Mouse (Mus musculus) thymus, adult 2 months (tissue): ENCODE results near the gene Ifnar2. TPM values are rescaled to one million over a fixed set of nuclear protein-coding genes. Genes with fewer than 3 reads are reported as not detected.

Experiments used
- DNase-seq: peaks from one replicate; pipeline ENCODE4 v3.0.0; 2021
- H3K27ac ChIP-seq: fragments of 200-500 bp; 2 replicates; pipeline ENCODE4 v1.5.1; 2012; ENCODE audit warnings: low read length, control low read depth; ENCODE audit not compliant: control insufficient read depth, insufficient read depth
- H3K27me3 ChIP-seq: fragments of 200-500 bp; 2 replicates; pipeline ENCODE4 v1.6.1; 2012; ENCODE audit warnings: mild to moderate bottlenecking, low read length, moderate library complexity, mixed read lengths; ENCODE audit not compliant: control insufficient read depth, insufficient read depth
- H3K36me3 ChIP-seq: fragments of 200-500 bp; 2 replicates; pipeline ENCODE4 v1.6.1; 2012; ENCODE audit warnings: mild to moderate bottlenecking, low read length, moderate library complexity; ENCODE audit not compliant: control insufficient read depth, insufficient read depth
- H3K4me1 ChIP-seq: fragments of 200-500 bp; replicated peaks from 2 replicates; pipeline ENCODE4 v1.6.1; 2012; ENCODE audit warnings: low read length; ENCODE audit not compliant: control insufficient read depth, insufficient read depth
- H3K4me3 ChIP-seq: fragments of 200-500 bp; 2 replicates; pipeline ENCODE4 v1.5.1; 2012; ENCODE audit warnings: mild to moderate bottlenecking, low read length, control low read depth, moderate library complexity; ENCODE audit not compliant: control insufficient read depth, insufficient read depth
- CTCF ChIP-seq: fragments of 200-500 bp; IDR thresholded peaks from 2 replicates; pipeline ENCODE4 v1.5.1; 2012; ENCODE audit warnings: mild to moderate bottlenecking, control low read depth, low read length, moderate library complexity, borderline replicate concordance; ENCODE audit not compliant: control insufficient read depth, poor library complexity, insufficient read depth; ENCODE audit errors: extremely low read depth
- POLR2A ChIP-seq: fragments of 200-500 bp; IDR thresholded peaks from 2 replicates; pipeline ENCODE4 v1.6.1; 2012; ENCODE audit warnings: mild to moderate bottlenecking, low read length, control low read depth, moderate library complexity; ENCODE audit not compliant: control insufficient read depth, poor library complexity, insufficient read depth; ENCODE audit errors: extremely low read depth
- WGBS: fragments of 180-500 bp; shearing (Covaris S2); methylation state at CpG from one replicate; pipeline ENCODE4 v1.1.7; 2018; 5-methylcytosine and 5-hydroxymethylcytosine counted together
- polyA plus RNA-seq: library from polyadenylated mRNA; depleted of rRNA; stranded (reverse); fragments of >200 nt; gene quantifications from 2 replicates; pipeline ENCODE4 v1.2.3, GENCODE M21; 2012; rRNA removed

Gene Ifnar2
- 57.0 and 69.9 TPM in 2 replicates for polyA plus RNA-seq

DNA sequence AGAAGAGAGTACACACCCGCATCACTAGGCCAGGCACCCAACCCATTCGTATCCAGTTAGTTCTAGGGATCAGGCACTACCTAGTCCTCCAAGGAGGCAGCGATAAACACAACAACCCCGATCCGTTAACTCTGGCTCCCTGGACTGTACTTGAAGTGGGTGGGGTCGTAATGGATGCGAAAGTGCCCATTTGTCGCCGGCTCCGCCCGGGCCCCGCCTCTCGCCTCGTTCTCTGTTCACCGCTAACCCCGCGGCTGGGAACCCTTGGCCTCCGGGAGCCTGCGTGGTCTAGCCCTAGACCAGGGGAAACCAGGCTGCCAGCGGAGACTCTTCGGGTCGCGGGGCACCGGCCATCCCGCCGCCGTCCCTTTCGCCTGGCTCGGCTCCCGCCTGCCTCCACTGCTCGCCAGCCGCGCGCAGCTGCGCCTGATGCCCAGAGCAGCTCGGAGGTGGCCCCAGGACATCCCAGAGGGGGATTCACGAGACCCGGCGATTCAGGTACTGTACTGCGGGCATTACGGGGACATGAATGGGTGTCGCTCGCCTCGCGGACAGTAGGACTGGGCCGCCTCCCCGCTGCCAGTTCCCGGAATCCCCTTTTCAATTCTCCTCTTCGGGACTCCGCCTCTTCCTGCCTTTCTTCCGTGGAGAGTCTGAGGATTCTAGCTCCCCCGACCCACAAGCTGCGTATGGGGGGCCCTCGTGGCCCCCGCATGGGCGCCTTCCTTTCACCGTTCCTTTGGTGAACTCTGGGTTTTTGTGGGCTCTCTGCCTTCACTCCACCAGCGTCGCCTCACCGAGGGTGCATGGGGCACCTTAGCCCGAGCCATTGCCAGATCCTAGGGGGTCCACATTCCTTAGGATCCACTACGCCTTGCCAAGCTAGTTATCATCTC, at the start of gene Ifnar2:
Ifnar2 (plus strand) TSS at position 207 of the 896 bp plus-strand sequence.
- H3K4me1 ChIP-seq, result peaks cover 10% of the 10 kb centered on the region; the same call in 1 of the 2 replicates
- H3K27ac ChIP-seq, result peak within 1 kb of the TSS; percentile 74
- no peaks in the 10 kb centered on the region for H3K36me3 ChIP-seq
- peak; percentile 78 for DNase-seq
- WGBS, result under 1% methylated on average over 62 of the region's 62 CpGs
- TF ChIP-seq POLR2A, result no peak
- no peak for TF ChIP-seq CTCF
- peak within 1 kb of the TSS; percentile 77 for H3K4me3 ChIP-seq
- no peaks in the 10 kb centered on the region for H3K27me3 ChIP-seq

DNA sequence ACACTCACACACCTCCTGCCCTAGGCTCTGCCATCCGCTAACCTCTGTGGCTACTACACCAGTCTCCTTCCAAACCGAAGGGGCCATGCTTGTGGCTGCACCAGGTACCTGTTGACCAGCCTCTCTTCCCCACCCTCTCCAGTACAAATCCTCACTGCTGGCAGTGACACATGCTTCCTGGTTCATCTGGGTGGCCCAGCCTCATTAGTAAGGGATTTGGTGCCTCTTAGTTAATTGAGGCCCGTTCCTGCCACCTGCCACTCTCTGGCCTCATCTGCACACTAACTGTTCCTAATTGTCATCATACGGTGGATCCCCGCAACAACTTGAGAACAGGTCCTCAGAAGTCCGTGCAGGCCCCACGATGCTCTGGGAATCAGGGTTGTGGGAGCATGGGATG, 45.0 kb upstream of the Ifnar2 start:
- no peak overlapping the region for H3K4me3 ChIP-seq
- DNase-seq, result no peak
- no peak for TF ChIP-seq CTCF
- no peak for TF ChIP-seq POLR2A
- 84% methylated on average over 7 of the region's 7 CpGs for WGBS
- H3K4me1 ChIP-seq, result no peaks in the 10 kb centered on the region
- H3K27me3 ChIP-seq, result no peaks in the 10 kb centered on the region
- H3K36me3 ChIP-seq, result no peaks in the 10 kb centered on the region
- no peak overlapping the region for H3K27ac ChIP-seq

DNA sequence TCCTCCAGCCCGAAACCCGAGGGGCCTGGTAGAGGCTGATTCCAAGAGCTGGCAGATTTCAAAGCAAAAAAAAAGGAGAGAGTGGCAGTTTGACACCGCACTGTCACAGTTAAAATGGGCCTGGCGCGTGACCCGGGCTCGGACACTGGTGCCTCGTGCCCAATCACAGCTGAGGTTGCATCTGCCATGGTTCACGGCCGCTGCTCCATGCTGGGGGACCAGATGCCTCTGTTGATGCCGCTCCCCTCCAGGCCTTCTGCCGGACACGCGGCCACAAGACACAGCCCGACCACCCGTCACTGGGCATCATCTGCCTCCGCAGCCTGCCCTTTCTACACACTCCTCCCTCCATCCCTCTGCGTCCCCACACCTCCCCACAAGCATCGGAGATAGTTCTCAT, 43.7 kb upstream of the Ifnar2 start:
- 90% methylated on average over 19 of the region's 19 CpGs for WGBS

DNA sequence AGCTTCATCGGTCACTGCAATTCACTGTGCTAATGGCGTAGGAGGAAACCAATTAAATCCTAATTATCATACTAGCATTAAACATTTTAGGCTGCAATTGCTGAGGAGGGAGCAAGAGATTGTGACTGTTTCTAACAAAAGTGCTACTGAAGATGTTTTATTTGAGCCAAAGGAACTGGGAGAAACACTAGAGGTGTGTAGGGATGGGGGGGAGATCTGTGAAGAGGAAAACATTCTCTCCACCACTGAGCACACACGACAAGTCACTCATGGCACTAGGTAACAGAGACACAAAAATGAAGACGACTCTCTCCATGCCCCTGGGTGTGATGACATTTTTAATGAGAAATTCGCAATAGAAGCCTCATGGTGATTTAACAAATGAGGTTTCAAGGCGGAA, 42.1 kb upstream of the Ifnar2 start:
- DNase-seq, result no peak
- H3K27ac ChIP-seq, result no peak overlapping the region
- no peak overlapping the region for H3K4me3 ChIP-seq
- TF ChIP-seq CTCF (no peak), POLR2A (no peak)
- 82% methylated on average over 6 of the region's 6 CpGs for WGBS
- no peaks in the 10 kb centered on the region for H3K4me1 ChIP-seq
- H3K36me3 ChIP-seq, result no peaks in the 10 kb centered on the region
- H3K27me3 ChIP-seq, result no peaks in the 10 kb centered on the region

More for the DNA sequence above, 43.7 kb upstream of the Ifnar2 start:
- no peaks in the 10 kb centered on the region for H3K4me1 ChIP-seq
- TF ChIP-seq POLR2A (no peak), CTCF (no peak)
- H3K27me3 ChIP-seq, result no peaks in the 10 kb centered on the region
- H3K4me3 ChIP-seq, result no peak overlapping the region
- DNase-seq, result no peak
- no peak overlapping the region for H3K27ac ChIP-seq
- H3K36me3 ChIP-seq, result no peaks in the 10 kb centered on the region

DNA sequence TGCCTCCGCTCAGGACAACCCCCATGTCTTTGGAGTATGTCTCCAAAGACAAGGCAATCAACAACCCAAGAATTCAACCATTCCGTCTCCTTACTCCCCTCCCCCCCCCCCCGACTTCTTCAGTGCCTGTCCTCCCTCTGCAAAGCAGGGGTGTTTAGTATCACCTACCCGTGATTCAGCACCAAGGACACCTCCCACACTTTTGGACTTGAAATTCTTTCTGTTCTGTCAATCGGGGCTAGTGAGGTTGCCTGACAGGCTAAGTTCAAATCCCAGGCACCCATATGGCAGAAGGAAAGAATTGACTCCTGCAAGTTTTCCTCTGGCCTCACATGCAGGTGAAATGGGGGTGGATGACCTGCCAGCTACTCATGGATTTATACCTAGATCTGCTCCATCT, 41.4 kb upstream of the Ifnar2 start:
- WGBS, result 35% methylated on average over 5 of the region's 5 CpGs
- Histone ChIP-seq H3K27ac (no peak overlapping the region), H3K27me3 (no peaks in the 10 kb centered on the region), H3K4me1 (no peaks in the 10 kb centered on the region), H3K36me3 (no peaks in the 10 kb centered on the region), H3K4me3 (no peak overlapping the region)
- TF ChIP-seq POLR2A (no peak), CTCF (no peak)
- no peak for DNase-seq

DNA sequence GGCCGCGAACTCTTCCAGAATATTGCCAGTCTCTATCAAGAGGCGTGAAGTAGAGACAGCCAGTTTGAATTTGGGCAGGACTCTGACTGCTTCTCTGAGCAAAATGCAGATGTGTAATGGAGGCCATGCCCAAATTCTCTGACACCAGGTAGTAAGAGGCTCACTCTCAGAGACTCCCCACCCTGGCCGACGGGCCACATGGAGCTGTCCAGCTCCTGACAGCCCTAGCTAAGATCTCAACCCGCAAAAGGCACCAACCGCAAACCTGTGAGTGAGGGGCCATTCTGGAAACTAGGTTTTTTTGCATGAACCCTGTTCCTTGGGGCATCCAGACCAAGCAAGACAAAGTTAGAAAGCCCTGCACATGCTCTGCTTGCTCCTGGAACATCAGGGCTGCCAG, 39.7 kb upstream of the Ifnar2 start:
- DNase-seq, result no peak
- Histone ChIP-seq H3K36me3 (no peaks in the 10 kb centered on the region), H3K4me3 (no peak overlapping the region), H3K27me3 (no peaks in the 10 kb centered on the region), H3K27ac (no peak overlapping the region), H3K4me1 (no peaks in the 10 kb centered on the region)
- 59% methylated on average over 7 of the region's 7 CpGs for WGBS
- TF ChIP-seq CTCF (no peak), POLR2A (no peak)
